Mouse (Mus musculus): ENCODE data around the gene Herc1. TPM values are rescaled to one million over a fixed set of nuclear protein-coding genes. Genes with fewer than 3 reads are reported as not detected.
A peak's percentile ranks its signal among the peaks of the same experiment; 100 is the strongest.
"Not testable (repeated sequence)": the region's sequence is repeated elsewhere in the genome, so short reads cannot be mapped to it uniquely, and the experiment has no call there.

Herc1 gene
- polyA plus RNA-seq, 1 experiment, result 62.0 TPM

DNA sequence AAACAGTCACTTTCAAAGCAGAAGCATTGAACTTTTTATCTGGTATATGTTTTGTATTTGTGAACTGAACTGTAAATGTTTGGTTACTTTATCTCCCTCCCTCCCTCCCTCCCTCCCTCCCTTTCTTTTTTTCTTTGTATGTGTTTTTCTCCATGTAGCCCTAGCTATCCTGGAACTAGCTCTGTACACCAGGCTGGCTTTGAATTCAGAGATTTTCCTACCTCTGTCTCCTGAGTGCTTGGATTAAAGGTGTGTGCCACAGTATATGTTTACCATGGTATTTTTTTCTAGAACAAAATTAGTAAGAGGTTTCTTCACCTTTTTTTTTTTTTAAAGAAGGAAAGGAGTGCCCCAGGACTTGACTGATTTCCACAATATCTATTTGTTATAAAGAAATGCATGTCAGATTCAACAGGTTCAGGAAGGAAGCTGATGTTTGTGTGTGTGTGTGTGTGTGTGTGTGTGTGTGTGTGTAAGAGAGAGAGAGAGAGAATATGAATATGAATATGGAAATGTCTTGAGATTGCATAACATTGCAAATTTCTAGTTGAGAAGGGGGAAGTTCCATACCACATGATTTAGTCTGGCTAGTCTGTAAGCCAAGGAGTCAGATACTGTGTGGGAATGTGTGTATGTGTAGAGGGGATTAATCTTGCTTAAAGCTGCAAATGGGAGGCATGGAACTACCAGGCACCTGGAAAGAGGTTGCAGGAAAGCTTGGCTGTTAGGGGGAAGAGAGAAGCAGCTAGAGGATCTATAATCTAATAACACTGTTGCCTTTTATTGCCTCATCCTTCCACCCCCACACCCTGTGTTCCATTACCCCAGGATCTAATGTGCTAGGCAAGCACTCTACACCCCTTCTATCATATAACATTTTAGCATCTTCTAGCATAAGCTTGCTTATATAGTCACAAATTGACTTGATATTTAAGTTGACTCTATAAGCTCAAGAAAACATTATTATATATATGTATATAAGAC, 24.5 kb downstream of the Herc1 start:
- TF ChIP-seq CTCF (IDR thresholded peaks at IDR 0.05; ENCODE audit: borderline replicate concordance, insufficient read depth, low read depth, low read length) (no peak), POLR2A (IDR thresholded peaks at IDR 0.05; ENCODE audit: borderline replicate concordance, insufficient read depth, low read length) (no peak)
- Histone ChIP-seq H3K4me1 (ENCODE audit: control insufficient read depth, insufficient read depth, low read length) (no peaks in the 10 kb centered on the region; the same call in 1 of the 2 replicates), H3K27ac (ENCODE audit: insufficient read depth, low read length) (no peak overlapping the region), H3K27me3 (ENCODE audit: control insufficient read depth, insufficient read depth, low read length) (no peaks in the 10 kb centered on the region; the same call in 1 of the 2 replicates), H3K4me3 (replicated peaks; ENCODE audit: insufficient read depth, low read depth, low read length) (no peak overlapping the region)
- no peak for DNase-seq

GRCm38 (mm10) chr9:66383417-66383816, 33.2 kb downstream of the Herc1 start:
- DNase-seq, result no peak
- no peaks in the 10 kb centered on the region for H3K4me1 ChIP-seq (ENCODE audit: control insufficient read depth, insufficient read depth, low read length)
- whole genome bisulfite sequencing, result 92% methylated on average over 3 of the region's 3 CpGs
- H3K4me3 ChIP-seq (replicated peaks; ENCODE audit: insufficient read depth, low read depth, low read length), result no peak overlapping the region
- H3K27me3 ChIP-seq (ENCODE audit: control insufficient read depth, insufficient read depth, low read length), result no peaks in the 10 kb centered on the region
- H3K27ac ChIP-seq (ENCODE audit: insufficient read depth, low read length), result no peak overlapping the region
- TF ChIP-seq CTCF (IDR thresholded peaks at IDR 0.05; ENCODE audit: borderline replicate concordance, insufficient read depth, low read depth, low read length) (no peak), POLR2A (IDR thresholded peaks at IDR 0.05; ENCODE audit: borderline replicate concordance, insufficient read depth, low read length) (no peak)

GRCm38 (mm10) chr9:66390338-66390737, 40.1 kb downstream of the Herc1 start:
- H3K4me1 ChIP-seq (ENCODE audit: control insufficient read depth, insufficient read depth, low read length); H3K4me3 ChIP-seq (replicated peaks; ENCODE audit: insufficient read depth, low read depth, low read length); DNase-seq; H3K27ac ChIP-seq (ENCODE audit: insufficient read depth, low read length); H3K27me3 ChIP-seq (ENCODE audit: control insufficient read depth, insufficient read depth, low read length): not testable (repeated sequence)
- 95% methylated on average over 2 of the region's 2 CpGs for WGBS

DNA sequence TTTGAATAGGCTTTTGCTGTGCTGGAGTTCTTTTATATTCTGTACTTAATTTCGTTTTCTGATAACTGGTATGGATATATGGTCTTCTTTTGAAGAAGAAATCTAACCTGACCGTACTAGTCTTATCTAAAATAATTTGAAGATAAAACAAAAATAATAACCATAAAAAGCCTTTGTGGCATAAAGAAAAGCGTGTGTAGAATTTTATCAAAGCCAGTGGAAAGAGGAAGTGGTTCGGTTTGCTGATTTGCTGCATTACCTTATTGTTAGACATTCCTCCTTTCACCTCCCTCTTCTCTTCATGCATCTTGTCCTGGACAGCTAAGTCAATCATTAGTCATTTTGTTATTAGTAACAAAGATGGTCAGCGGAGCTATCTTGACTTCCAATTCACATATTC, 43.1 kb downstream of the Herc1 start:
- no peak for DNase-seq
- TF ChIP-seq POLR2A (IDR thresholded peaks at IDR 0.05; ENCODE audit: borderline replicate concordance, insufficient read depth, low read length) (no peak), CTCF (IDR thresholded peaks at IDR 0.05; ENCODE audit: borderline replicate concordance, insufficient read depth, low read depth, low read length) (no peak)
- Histone ChIP-seq H3K4me1 (ENCODE audit: control insufficient read depth, insufficient read depth, low read length) (no peaks in the 10 kb centered on the region), H3K27ac (ENCODE audit: insufficient read depth, low read length) (no peak overlapping the region), H3K27me3 (ENCODE audit: control insufficient read depth, insufficient read depth, low read length) (no peaks in the 10 kb centered on the region), H3K4me3 (replicated peaks; ENCODE audit: insufficient read depth, low read depth, low read length) (no peak overlapping the region)
- 94% methylated on average over 5 of the region's 5 CpGs for WGBS

GRCm38 (mm10) chr9:66423492-66423891, 73.2 kb downstream of the Herc1 start:
- Histone ChIP-seq H3K27me3 (ENCODE audit: control insufficient read depth, insufficient read depth, low read length) (no peaks in the 10 kb centered on the region), H3K27ac (ENCODE audit: insufficient read depth, low read length) (no peak overlapping the region), H3K4me3 (replicated peaks; ENCODE audit: insufficient read depth, low read depth, low read length) (no peak overlapping the region), H3K4me1 (ENCODE audit: control insufficient read depth, insufficient read depth, low read length) (no peaks in the 10 kb centered on the region)
- TF ChIP-seq POLR2A (IDR thresholded peaks at IDR 0.05; ENCODE audit: borderline replicate concordance, insufficient read depth, low read length) (no peak), CTCF (IDR thresholded peaks at IDR 0.05; ENCODE audit: borderline replicate concordance, insufficient read depth, low read depth, low read length) (no peak)
- DNase-seq, result no peak

DNA sequence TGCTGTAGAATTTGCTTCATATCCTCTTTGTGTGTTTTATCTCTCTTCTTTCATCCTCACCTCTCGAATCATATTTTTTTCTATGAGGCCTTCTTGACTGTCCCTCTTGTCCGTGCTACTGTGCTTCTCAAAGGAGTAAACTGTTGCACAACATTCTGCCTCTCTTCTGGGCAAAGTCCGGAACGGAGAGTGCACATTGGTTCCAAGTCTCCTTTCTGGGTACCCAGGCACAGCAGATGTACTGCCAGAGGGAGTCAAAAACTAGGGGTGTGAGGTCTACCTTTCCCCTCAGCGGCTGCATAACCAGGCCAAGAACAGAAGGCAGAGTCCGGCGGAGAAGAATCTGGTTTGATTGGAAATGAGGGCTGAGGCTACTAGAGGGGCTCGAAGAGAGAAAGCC, 89.8 kb downstream of the Herc1 start:
- Histone ChIP-seq H3K27ac (ENCODE audit: insufficient read depth, low read length) (no peak overlapping the region), H3K27me3 (ENCODE audit: control insufficient read depth, insufficient read depth, low read length) (no peaks in the 10 kb centered on the region), H3K4me3 (replicated peaks; ENCODE audit: insufficient read depth, low read depth, low read length) (no peak overlapping the region), H3K4me1 (ENCODE audit: control insufficient read depth, insufficient read depth, low read length) (no peaks in the 10 kb centered on the region)
- no peak for DNase-seq
- no peak for TF ChIP-seq CTCF (IDR thresholded peaks at IDR 0.05; ENCODE audit: borderline replicate concordance, insufficient read depth, low read depth, low read length)
- no peak for TF ChIP-seq POLR2A (IDR thresholded peaks at IDR 0.05; ENCODE audit: borderline replicate concordance, insufficient read depth, low read length)
- 92% methylated on average over 8 of the region's 8 CpGs for WGBS

DNA sequence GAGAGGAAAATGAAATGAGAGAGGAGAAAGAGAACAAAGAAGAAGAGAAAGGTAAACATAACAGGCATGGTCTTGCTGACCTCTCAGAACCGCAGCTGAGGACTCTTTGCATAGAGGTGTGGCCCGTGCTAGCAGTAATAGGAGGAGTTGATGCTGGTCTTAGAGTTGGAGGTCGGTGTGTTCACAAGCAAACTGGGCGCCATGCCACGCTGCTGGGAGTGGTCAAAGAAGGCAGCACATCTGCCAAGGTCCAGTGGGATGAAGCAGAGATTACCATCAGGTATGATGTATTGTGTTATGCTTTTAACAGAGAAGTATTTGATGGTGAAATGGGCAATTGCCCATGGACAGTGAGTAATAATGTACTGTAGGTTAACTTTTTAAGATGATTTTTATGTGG, 98.0 kb downstream of the Herc1 start:
- Histone ChIP-seq H3K27me3 (ENCODE audit: control insufficient read depth, insufficient read depth, low read length) (no peaks in the 10 kb centered on the region), H3K27ac (ENCODE audit: insufficient read depth, low read length) (no peak overlapping the region), H3K4me3 (replicated peaks; ENCODE audit: insufficient read depth, low read depth, low read length) (no peak overlapping the region), H3K4me1 (ENCODE audit: control insufficient read depth, insufficient read depth, low read length) (no peaks in the 10 kb centered on the region)
- TF ChIP-seq CTCF (IDR thresholded peaks at IDR 0.05; ENCODE audit: borderline replicate concordance, insufficient read depth, low read depth, low read length), result no peak
- no peak for TF ChIP-seq POLR2A (IDR thresholded peaks at IDR 0.05; ENCODE audit: borderline replicate concordance, insufficient read depth, low read length)
- DNase-seq, result no peak
- WGBS, result 78% methylated on average over 5 of the region's 5 CpGs

GRCm38 (mm10) chr9:66465087-66465486, 114.8 kb downstream of the Herc1 start:
- H3K27me3 ChIP-seq (ENCODE audit: control insufficient read depth, insufficient read depth, low read length), result no peaks in the 10 kb centered on the region
- peak in 1 of 2 experiments; percentile 36 for DNase-seq
- TF ChIP-seq POLR2A (IDR thresholded peaks at IDR 0.05; ENCODE audit: borderline replicate concordance, insufficient read depth, low read length) (no peak), CTCF (IDR thresholded peaks at IDR 0.05; ENCODE audit: borderline replicate concordance, insufficient read depth, low read depth, low read length) (peak; percentile 10; the same call in 1 of the 2 replicates)
- no peak overlapping the region for H3K27ac ChIP-seq (ENCODE audit: insufficient read depth, low read length)
- WGBS, result 53% methylated on average over 4 of the region's 4 CpGs
- H3K4me3 ChIP-seq (replicated peaks; ENCODE audit: insufficient read depth, low read depth, low read length), result no peak overlapping the region
- no peaks in the 10 kb centered on the region for H3K4me1 ChIP-seq (ENCODE audit: control insufficient read depth, insufficient read depth, low read length)

Data from cerebellum, adult 2 months (tissue).